Mouse (Mus musculus) embryonic facial prominence, embryonic 14.5 days (tissue): Measurements from ENCODE around the gene Tnip1. TPM values are rescaled to one million over a fixed set of nuclear protein-coding genes. Genes with fewer than 3 reads are reported as not detected.

Experiments used
- ATAC-seq: fragments of 200-750 bp; cut with Nextera tagmentation; 2 replicates; pipeline ENCODE4 v1.8.0; 2017; ENCODE audit warnings: low read depth, moderate number of reproducible peaks, moderate TSS enrichment
- DNase-seq: peaks from one replicate; pipeline ENCODE4 v3.0.0-alpha.2; 2015; ENCODE audit warnings: low spot score
- H3K27ac ChIP-seq: fragments of 300-500 bp; sonication (generic); replicated peaks from 2 replicates; pipeline ENCODE4 v1.5.1; 2014; ENCODE audit warnings: low read depth, mild to moderate bottlenecking, low read length, moderate library complexity
- H3K27me3 ChIP-seq: fragments of 300-500 bp; sonication (generic); replicated peaks from 2 replicates; pipeline ENCODE4 v1.6.1; 2014; ENCODE audit warnings: low read length; ENCODE audit not compliant: control insufficient read depth, insufficient read depth
- H3K36me3 ChIP-seq: fragments of 300-500 bp; sonication (generic); 2 replicates; pipeline ENCODE4 v1.6.1; 2014; ENCODE audit warnings: low read length, mixed read lengths; ENCODE audit not compliant: control insufficient read depth, insufficient read depth
- H3K4me1 ChIP-seq: fragments of 300-500 bp; sonication (generic); 2 replicates; pipeline ENCODE4 v1.6.1; 2014; ENCODE audit warnings: antibody characterized with exemption, low read length; ENCODE audit not compliant: control insufficient read depth, insufficient read depth
- H3K4me2 ChIP-seq: fragments of 300-500 bp; sonication (generic); 2 replicates; pipeline ENCODE4 v1.6.1; 2014; ENCODE audit warnings: low read depth, mild to moderate bottlenecking, low read length, moderate library complexity, mixed read lengths
- H3K4me3 ChIP-seq: fragments of 300-500 bp; sonication (generic); 2 replicates; pipeline ENCODE4 v1.5.1; 2014; ENCODE audit warnings: low read depth, mild to moderate bottlenecking, low read length
- H3K9ac ChIP-seq: fragments of 300-500 bp; sonication (generic); 2 replicates; pipeline ENCODE4 v1.6.1; 2014; ENCODE audit warnings: low read depth, mild to moderate bottlenecking, low read length, moderate library complexity, mixed read lengths
- H3K9me3 ChIP-seq: fragments of 300-500 bp; sonication (generic); 2 replicates; pipeline ENCODE4 v1.6.1; 2016; ENCODE audit warnings: low read length; ENCODE audit not compliant: control insufficient read depth
- WGBS: fragments of 180-500 bp; shearing (Covaris S2); extraction: QIAGEN DNeasy Blood & Tissue Kit; methylation state at CpG from one replicate; pipeline ENCODE4 v1.1.7; 2014; 5-methylcytosine and 5-hydroxymethylcytosine counted together
- polyA plus RNA-seq: library from polyadenylated mRNA; unstranded; fragments of >200 nt; fragmentation: Nextera tagmentation; extraction: Ambion mirVana; gene quantifications from 2 replicates; pipeline ENCODE4 v1.2.1, GENCODE M21; 2014

Tnip1 gene
- polyA plus RNA-seq, 1 experiment from 2014 or later, result 21.0 TPM

GRCm38 (mm10) chr11:54867049-54867385 is 95.7 kb downstream of the Tnip1 start:
- peak overlapping the region; percentile 62 for H3K4me2 ChIP-seq
- H3K27ac ChIP-seq, result peak overlapping the region; percentile 92
- peak overlapping the region; percentile 90 for H3K4me3 ChIP-seq
- peaks cover 13% of the 10 kb centered on the region for H3K4me1 ChIP-seq
- DNase-seq (peak; percentile 24), ATAC-seq (no peak; the same call in 1 of the 2 replicates)
- H3K27me3 ChIP-seq, result no peaks in the 10 kb centered on the region
- peak overlapping the region; percentile 98 for H3K9ac ChIP-seq
- peaks cover 27% of the 10 kb centered on the region for H3K36me3 ChIP-seq
- 2% methylated on average over 5 of the region's 5 CpGs for WGBS
- no peaks in the 10 kb centered on the region for H3K9me3 ChIP-seq

- Histone ChIP-seq H3K27me3 (no peaks in the 10 kb centered on the region), H3K9ac (peak within 1 kb of the TSS; percentile 98), H3K9me3 (no peaks in the 10 kb centered on the region), H3K4me2 (peak within 1 kb of the TSS; percentile 62), H3K36me3 (peaks cover 21% of the 10 kb centered on the region), H3K4me1 (peaks cover 13% of the 10 kb centered on the region), H3K27ac (peak within 1 kb of the TSS; percentile 92), H3K4me3 (peak within 1 kb of the TSS; percentile 90)
- ATAC-seq (peak; percentile 89), DNase-seq (peak; percentile 94)
- WGBS, result 0% methylated on average over 62 of the region's 107 CpGs
These were observed 96.3 kb downstream of the Tnip1 start, which contains the start of gene Hint1 for GRCm38 (mm10) chr11:54866119-54867048. Gene Hint1, plus strand, starts transcription at chr11:54866383.

- peak overlapping the region; percentile 90 for H3K4me3 ChIP-seq
- ATAC-seq (no peak), DNase-seq (no peak)
- H3K9ac ChIP-seq, result peak overlapping the region; percentile 98
- H3K36me3 ChIP-seq, result peaks cover 12% of the 10 kb centered on the region
- H3K9me3 ChIP-seq, result no peaks in the 10 kb centered on the region
- H3K4me2 ChIP-seq, result peak overlapping the region; percentile 62
- 71% methylated on average over 6 of the region's 6 CpGs for WGBS
- peak overlapping the region; percentile 92 for H3K27ac ChIP-seq
- H3K4me1 ChIP-seq, result peaks cover 17% of the 10 kb centered on the region
- no peaks in the 10 kb centered on the region for H3K27me3 ChIP-seq
These were observed 97.2 kb downstream of the Tnip1 start for GRCm38 (mm10) chr11:54865330-54866085.

GRCm38 (mm10) chr11:54862621-54863520 is 99.8 kb downstream of the Tnip1 start:
- Histone ChIP-seq H3K27me3 (no peaks in the 10 kb centered on the region), H3K27ac (no peak overlapping the region), H3K4me1 (peaks cover 15% of the 10 kb centered on the region; the same call in 1 of the 2 replicates), H3K4me3 (no peak overlapping the region), H3K36me3 (no peaks in the 10 kb centered on the region), H3K4me2 (no peak overlapping the region), H3K9me3 (no peaks in the 10 kb centered on the region), H3K9ac (no peak overlapping the region)
- 41% methylated on average over 10 of the region's 10 CpGs for WGBS
- DNase-seq (peak; percentile 71), ATAC-seq (no peak)

GRCm38 (mm10) chr11:54861471-54862420 is 101.0 kb downstream of the Tnip1 start:
- ATAC-seq (no peak), DNase-seq (no peak)
- no peak overlapping the region for H3K27ac ChIP-seq
- H3K36me3 ChIP-seq, result no peaks in the 10 kb centered on the region
- H3K27me3 ChIP-seq, result no peaks in the 10 kb centered on the region
- H3K4me1 ChIP-seq, result peaks cover 14% of the 10 kb centered on the region; the same call in 1 of the 2 replicates
- H3K9ac ChIP-seq, result peak overlapping the region; percentile 71; the same call in 1 of the 2 replicates
- peak overlapping the region; percentile 64; the same call in 1 of the 2 replicates for H3K4me2 ChIP-seq
- peak overlapping the region; percentile 51; the same call in 1 of the 2 replicates for H3K4me3 ChIP-seq
- no peaks in the 10 kb centered on the region for H3K9me3 ChIP-seq
- WGBS, result 91% methylated on average over 5 of the region's 5 CpGs

Other genes starting within 250 kb of the Tnip1 start
- 72.1 and 84.3 TPM in 2 replicates for gene Cdc42se2, start 175.2 kb downstream of the Tnip1 start, polyA plus RNA-seq
- 10.6 and 11.3 TPM in 2 replicates for gene Lyrm7, start 102.0 kb downstream of the Tnip1 start, polyA plus RNA-seq
- gene Hint1, start 96.5 kb downstream of the Tnip1 start, polyA plus RNA-seq, result 583 and 620 TPM in 2 replicates
- gene Gpx3, start 60.5 kb downstream of the Tnip1 start, polyA plus RNA-seq, result 67.7 and 89.8 TPM in 2 replicates
- gene Anxa6, start 70.5 kb upstream of the Tnip1 start, polyA plus RNA-seq, result 393 and 439 TPM in 2 replicates
- 2.2 and 2.7 TPM in 2 replicates for gene Ccdc69, start 115.2 kb upstream of the Tnip1 start, polyA plus RNA-seq
- gene Gm2a, start 135.2 kb upstream of the Tnip1 start, polyA plus RNA-seq, result 28.2 and 30.3 TPM in 2 replicates
- not detected in 2 replicates for gene Slc36a3, start 188.8 kb upstream of the Tnip1 start, polyA plus RNA-seq
- 3.3 and 6.3 TPM in 2 replicates for gene Slc36a2, start 222.2 kb upstream of the Tnip1 start, polyA plus RNA-seq
- gene Slc36a1, start 241.4 kb upstream of the Tnip1 start, polyA plus RNA-seq, result 2.3 and 2.6 TPM in 2 replicates